Mouse (Mus musculus) erythroblast, embryonic 14.5 days (primary cell): ENCODE data around the gene Chrna1. TPM values are rescaled to one million over a fixed set of nuclear protein-coding genes. Genes with fewer than 3 reads are reported as not detected.

Experiments
- H3K27me3 ChIP-seq: 2 replicates; pipeline ENCODE4 v1.6.1; 2012; ENCODE audit warnings: inconsistent platforms; ENCODE audit not compliant: control insufficient read depth
- H3K36me3 ChIP-seq: 2 replicates; pipeline ENCODE4 v1.6.1; 2012; ENCODE audit warnings: mild to moderate bottlenecking, inconsistent platforms; ENCODE audit not compliant: control insufficient read depth
- H3K4me1 ChIP-seq: 2 replicates; pipeline ENCODE4 v1.6.1; 2012; ENCODE audit warnings: inconsistent platforms; ENCODE audit not compliant: control insufficient read depth
- H3K4me3 ChIP-seq: replicated peaks from 2 replicates; pipeline ENCODE3; 2012; ENCODE audit warnings: moderate library complexity, mild to moderate bottlenecking, inconsistent platforms
- H3K9me3 ChIP-seq: 2 replicates; pipeline ENCODE4 v1.6.1; 2012; ENCODE audit warnings: low read length, inconsistent platforms, mixed read lengths; ENCODE audit not compliant: control insufficient read depth
- GATA1 ChIP-seq: IDR thresholded peaks from 2 replicates; pipeline ENCODE4 v1.6.1; 2012; ENCODE audit warnings: low read length, inconsistent platforms, mixed read lengths
- TAL1 ChIP-seq: IDR thresholded peaks from 3 replicates; pipeline ENCODE4 v1.6.1; 2012; ENCODE audit warnings: low read length, inconsistent platforms, mixed read lengths
- polyA plus RNA-seq: library from polyadenylated mRNA; stranded (reverse); fragments of >175 nt; gene quantifications from 2 replicates; pipeline ENCODE4 v1.2.3, GENCODE M21; 2012

The Chrna1 gene
- polyA plus RNA-seq, 1 experiment, result not detected

GRCm38 (mm10) chr2:73536091-73536783, 43.9 kb downstream of the Chrna1 start:
- peaks cover 13% of the 10 kb centered on the region for H3K4me1 ChIP-seq
- H3K27me3 ChIP-seq, result peaks cover 22% of the 10 kb centered on the region
- no peaks in the 10 kb centered on the region for H3K9me3 ChIP-seq
- TF ChIP-seq TAL1, result no peak
- TF ChIP-seq GATA1, result no peak
- H3K4me3 ChIP-seq, result no peak overlapping the region
- no peaks in the 10 kb centered on the region for H3K36me3 ChIP-seq

GRCm38 (mm10) chr2:73534720-73535119, 45.4 kb downstream of the Chrna1 start:
- Histone ChIP-seq H3K4me3 (no peak overlapping the region), H3K4me1 (peaks cover 25% of the 10 kb centered on the region), H3K27me3 (peaks cover 20% of the 10 kb centered on the region), H3K36me3 (no peaks in the 10 kb centered on the region), H3K9me3 (no peaks in the 10 kb centered on the region)
- TF ChIP-seq GATA1 (no peak), TAL1 (no peak)

- peak overlapping the region; percentile 43 for H3K4me3 ChIP-seq
- H3K9me3 ChIP-seq, result no peaks in the 10 kb centered on the region
- H3K36me3 ChIP-seq, result no peaks in the 10 kb centered on the region
- TF ChIP-seq GATA1 (no peak), TAL1 (peak; percentile 44; the same call in 2 of the 3 replicates)
- H3K27me3 ChIP-seq, result peaks cover 37% of the 10 kb centered on the region
- H3K4me1 ChIP-seq, result peaks cover 43% of the 10 kb centered on the region
Measured at GRCm38 (mm10) chr2:73530487-73530886, 49.7 kb downstream of the Chrna1 start.

GRCm38 (mm10) chr2:73529356-73530330, 50.5 kb downstream of the Chrna1 start, which contains the start of gene Wipf1:
TSS of gene Wipf1 (minus strand) at chr2:73529734.
- H3K27me3 ChIP-seq, result peaks cover 37% of the 10 kb centered on the region
- H3K4me3 ChIP-seq, result peak within 1 kb of the TSS; percentile 71
- H3K36me3 ChIP-seq, result no peaks in the 10 kb centered on the region
- peaks cover 43% of the 10 kb centered on the region for H3K4me1 ChIP-seq
- H3K9me3 ChIP-seq, result no peaks in the 10 kb centered on the region
- TF ChIP-seq GATA1 (no peak), TAL1 (no peak)

GRCm38 (mm10) chr2:73528516-73529355, 51.4 kb downstream of the Chrna1 start:
- peak overlapping the region; percentile 71 for H3K4me3 ChIP-seq
- H3K9me3 ChIP-seq, result no peaks in the 10 kb centered on the region

GRCm38 (mm10) chr2:73527956-73528355, 52.2 kb downstream of the Chrna1 start:
- Histone ChIP-seq H3K27me3 (peaks cover 37% of the 10 kb centered on the region), H3K9me3 (no peaks in the 10 kb centered on the region), H3K4me3 (no peak overlapping the region), H3K36me3 (no peaks in the 10 kb centered on the region), H3K4me1 (peaks cover 42% of the 10 kb centered on the region)
- TF ChIP-seq TAL1, result no peak
- TF ChIP-seq GATA1, result no peak

More at GRCm38 (mm10) chr2:73528516-73529355, 51.4 kb downstream of the Chrna1 start:
- TF ChIP-seq GATA1 (no peak), TAL1 (no peak)
- peaks cover 41% of the 10 kb centered on the region for H3K4me1 ChIP-seq
- no peaks in the 10 kb centered on the region for H3K36me3 ChIP-seq
- peaks cover 37% of the 10 kb centered on the region for H3K27me3 ChIP-seq

GRCm38 (mm10) chr2:73526691-73527090, 53.4 kb downstream of the Chrna1 start:
- Histone ChIP-seq H3K9me3 (no peaks in the 10 kb centered on the region), H3K4me1 (peaks cover 38% of the 10 kb centered on the region), H3K4me3 (no peak overlapping the region), H3K27me3 (peaks cover 37% of the 10 kb centered on the region), H3K36me3 (no peaks in the 10 kb centered on the region)
- TF ChIP-seq GATA1 (no peak), TAL1 (no peak)

GRCm38 (mm10) chr2:73522891-73523290, 57.2 kb downstream of the Chrna1 start:
- H3K4me3 ChIP-seq, result no peak overlapping the region
- H3K9me3 ChIP-seq, result no peaks in the 10 kb centered on the region
- peaks cover 11% of the 10 kb centered on the region for H3K27me3 ChIP-seq
- TF ChIP-seq GATA1 (no peak), TAL1 (no peak)
- no peaks in the 10 kb centered on the region for H3K36me3 ChIP-seq
- peaks cover 6% of the 10 kb centered on the region for H3K4me1 ChIP-seq
